Mouse (Mus musculus) hindlimb bud, embryonic 11.5 days (tissue): ENCODE data around the gene Gfy.

Experiments
- DNase-seq: peaks from one replicate; pipeline ENCODE4 v3.0.0-alpha.2; 2012; ENCODE audit warnings: low read depth, low spot score; ENCODE audit errors: extremely low spot score

Gene Gfy

GRCm38 (mm10) chr7:45179469-45179868 is at the start of gene Gfy:
Gene Gfy, minus strand, starts transcription at chr7:45179569.
- DNase-seq: no peak

DNA sequence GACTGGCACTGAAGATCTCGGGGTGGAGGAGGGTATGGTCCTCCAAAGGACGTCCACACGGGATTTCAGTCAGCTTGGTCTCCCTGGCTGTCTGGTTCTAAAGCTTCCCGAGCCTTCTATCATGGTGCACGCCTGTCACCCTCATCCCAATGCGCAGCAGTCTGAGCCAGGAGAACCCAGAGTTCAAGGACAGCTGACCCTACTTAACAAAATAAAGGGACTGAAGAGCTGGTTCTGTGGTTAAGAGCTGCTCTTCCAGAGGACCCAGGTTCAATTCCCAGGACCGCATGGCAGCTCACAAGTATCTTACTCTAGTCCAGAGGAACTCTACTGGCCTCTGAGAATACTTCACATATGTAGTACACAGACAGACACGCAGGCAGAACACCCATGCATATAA is 49.7 kb upstream of the Gfy start:
- DNase-seq: no peak

GRCm38 (mm10) chr7:45228548-45228947 is 49.2 kb upstream of the Gfy start:
- no peak for DNase-seq

GRCm38 (mm10) chr7:45226421-45226820 is 47.1 kb upstream of the Gfy start:
- DNase-seq: no peak

DNA sequence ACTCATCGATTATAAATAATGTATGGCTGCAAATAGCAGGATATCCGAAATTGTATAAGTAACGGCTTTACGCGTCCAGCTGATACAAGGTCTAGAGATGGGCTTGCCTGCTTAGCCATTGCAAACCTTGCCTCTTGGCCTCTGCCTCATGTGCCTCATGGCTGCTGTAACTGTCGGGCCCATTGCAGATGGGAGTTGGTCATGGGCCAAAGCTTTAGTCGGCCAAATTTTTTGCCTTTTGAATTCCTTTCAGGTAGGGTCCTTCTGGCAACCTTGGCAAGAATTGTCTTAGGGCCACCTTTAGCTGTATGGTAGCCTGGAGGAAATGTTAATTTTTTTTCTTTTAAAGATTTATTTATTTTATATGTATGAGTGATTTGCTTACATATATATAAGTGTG is 45.5 kb upstream of the Gfy start:
- DNase-seq: no peak

- DNase-seq: no peak
These were observed 42.3 kb upstream of the Gfy start for GRCm38 (mm10) chr7:45221680-45222079.

DNA sequence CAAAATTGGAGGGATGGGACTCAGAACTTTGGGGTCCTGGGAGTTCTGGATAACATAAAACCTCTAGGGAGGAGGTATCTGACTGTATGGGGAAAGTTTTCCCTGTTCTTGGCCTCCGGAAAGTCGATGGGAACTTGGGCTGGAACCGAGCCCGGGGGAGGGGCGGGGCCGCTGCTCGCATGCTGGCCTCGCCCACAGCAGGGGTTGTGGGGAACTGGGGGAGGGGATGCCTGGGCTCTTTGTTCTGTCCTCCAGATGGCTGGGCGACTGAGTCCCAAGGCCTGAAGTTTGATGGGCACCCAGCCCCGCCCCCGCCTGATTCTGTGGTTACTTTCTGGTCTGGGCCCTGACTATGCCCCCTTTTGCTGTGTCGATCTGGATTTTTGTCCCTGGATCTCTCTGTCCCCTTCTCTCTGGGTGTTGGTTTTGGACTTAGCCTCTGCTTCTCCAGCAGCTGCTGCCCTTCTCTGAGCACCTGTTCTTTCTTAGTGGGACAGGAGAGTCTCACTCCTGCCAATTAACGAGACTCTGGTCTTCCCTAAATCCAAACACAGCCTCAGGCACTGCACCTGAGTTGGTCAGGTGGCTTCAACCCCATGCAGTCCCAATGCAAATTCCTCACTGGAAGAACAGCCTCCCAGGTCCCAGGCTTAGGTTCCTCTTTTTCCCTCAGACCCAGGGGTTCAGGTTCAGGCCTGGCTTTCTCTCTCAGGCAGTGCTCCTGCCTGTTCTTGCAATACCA is 37.2 kb upstream of the Gfy start:
- peak; percentile 84 for DNase-seq

GRCm38 (mm10) chr7:45215673-45216441 is 36.5 kb upstream of the Gfy start, which contains the start of gene Tead2:
Gene Tead2, plus strand, starts transcription at chr7:45215753.
- DNase-seq: no peak

- DNase-seq: no peak
These were observed 34.3 kb upstream of the Gfy start for GRCm38 (mm10) chr7:45213708-45214107.

DNA sequence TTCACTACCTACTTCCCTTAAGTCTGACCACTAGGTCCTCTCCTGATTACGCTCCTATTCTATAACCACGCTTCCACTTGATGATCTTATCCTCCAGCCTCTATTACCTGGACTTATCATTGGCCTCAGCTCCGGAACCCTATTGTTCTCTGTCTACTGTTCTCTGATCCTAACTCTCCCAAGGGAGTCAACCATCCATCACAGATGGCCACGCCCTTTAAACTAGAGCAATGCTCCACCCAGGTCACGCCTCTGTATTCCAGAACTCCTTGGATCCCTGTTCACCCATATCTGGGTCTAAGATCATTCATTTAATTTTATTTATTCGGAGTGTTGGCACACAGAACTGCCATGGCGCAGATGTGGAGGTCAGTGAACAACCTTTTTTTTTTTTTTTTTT is 33.0 kb upstream of the Gfy start:
- DNase-seq: no peak

GRCm38 (mm10) chr7:45211851-45212251 is 32.5 kb upstream of the Gfy start, which contains the start of gene Dkkl1:
Gene Dkkl1, minus strand, starts transcription at chr7:45212147.
- no peak for DNase-seq

GRCm38 (mm10) chr7:45211070-45211469 is 31.7 kb upstream of the Gfy start:
- DNase-seq: no peak

- DNase-seq: no peak
These were observed 28.9 kb upstream of the Gfy start for GRCm38 (mm10) chr7:45208260-45208659.

DNA sequence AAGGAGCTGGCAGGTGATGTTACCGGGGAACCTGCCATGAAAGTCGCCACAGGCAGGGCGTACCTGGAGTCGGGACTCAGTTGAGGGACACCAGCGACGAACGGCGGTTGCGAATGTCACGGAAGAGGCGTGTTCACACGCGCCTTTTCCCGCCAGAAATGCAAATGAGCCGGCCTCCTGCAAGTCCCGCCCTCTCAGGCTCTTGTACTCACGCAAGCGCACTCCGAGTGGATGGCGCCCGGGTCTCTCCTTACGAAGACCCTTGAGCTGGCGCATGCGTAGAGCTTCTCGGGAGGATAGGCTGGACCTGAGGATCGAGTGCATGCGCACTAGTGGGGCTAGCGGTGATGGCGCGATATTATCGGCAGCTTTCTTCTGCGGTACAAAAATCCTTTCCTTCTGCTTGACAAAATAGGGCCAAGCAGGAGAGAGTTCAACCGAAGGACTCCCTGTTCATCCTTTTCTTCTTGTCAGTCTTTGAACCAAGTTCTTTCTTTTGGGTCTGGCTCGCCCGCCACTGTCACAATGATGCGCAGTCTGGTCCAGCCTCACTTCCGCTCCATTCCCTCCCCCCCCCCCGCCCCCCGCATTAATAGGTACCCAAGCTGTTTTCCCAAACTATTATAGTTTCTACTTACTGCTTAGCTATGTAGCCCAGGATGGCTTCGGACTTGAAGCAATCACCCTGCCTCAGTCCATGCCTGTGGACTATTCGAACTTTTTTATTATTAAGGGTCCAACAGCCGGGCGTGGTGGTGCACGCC is 25.2 kb upstream of the Gfy start, which contains the start of gene Ccdc155:
Gene Ccdc155, minus strand, starts transcription at position 513 of the 764 bp plus-strand sequence.
- DNase-seq: peak; percentile 97

GRCm38 (mm10) chr7:45202654-45203053 is 23.3 kb upstream of the Gfy start:
- DNase-seq: no peak

- DNase-seq: no peak
These were observed 19.6 kb upstream of the Gfy start for GRCm38 (mm10) chr7:45198961-45199360.

- DNase-seq: peak; percentile 41
These were observed 19.1 kb upstream of the Gfy start for GRCm38 (mm10) chr7:45198435-45198834.

GRCm38 (mm10) chr7:45196994-45197393 is 17.6 kb upstream of the Gfy start:
- no peak for DNase-seq

GRCm38 (mm10) chr7:45196176-45196535 is 16.8 kb upstream of the Gfy start:
- no peak for DNase-seq

GRCm38 (mm10) chr7:45195341-45196175 is 16.2 kb upstream of the Gfy start:
- no peak for DNase-seq
